Mouse (Mus musculus) E14TG2a.4 (cell line): ENCODE data around the gene Map1lc3b.

Experiments
- CTCF ChIP-seq: conservative IDR thresholded peaks from 2 replicates; pipeline ENCODE4 v1.5.1; 2014; ENCODE audit warnings: low read length
- NANOG ChIP-seq: IDR thresholded peaks from 2 replicates; pipeline ENCODE4 v1.6.1; 2014; ENCODE audit warnings: borderline replicate concordance, low read length, mixed read lengths

- TF ChIP-seq CTCF: no peak
- TF ChIP-seq NANOG: no peak
Observed at GRCm38 (mm10) chr8:121544936-121545335, 45.2 kb upstream of the Map1lc3b start.
